Mouse (Mus musculus) midbrain, embryonic 14.5 days (tissue): ENCODE data around the gene Cux2. TPM values are rescaled to one million over a fixed set of nuclear protein-coding genes. Genes with fewer than 3 reads are reported as not detected.
A peak's percentile ranks its signal among the peaks of the same experiment; 100 is the strongest.

Experiments used
- ATAC-seq: fragments of 200-750 bp; cut with Nextera tagmentation; 2 replicates; pipeline ENCODE4 v1.8.0; 2017; ENCODE audit warnings: moderate number of reproducible peaks, moderate library complexity; ENCODE audit not compliant: low FRiP score, low TSS enrichment
- DNase-seq: peaks from one replicate; pipeline ENCODE4 v3.0.0-alpha.2; 2015
- H3K27ac ChIP-seq: fragments of 300-500 bp; sonication (generic); replicated peaks from 2 replicates; pipeline ENCODE4 v1.5.1; 2014; ENCODE audit warnings: mild to moderate bottlenecking, low read depth, low read length, moderate library complexity
- H3K27me3 ChIP-seq: fragments of 300-500 bp; sonication (generic); 2 replicates; pipeline ENCODE4 v1.6.1; 2014; ENCODE audit warnings: low read length, control low read depth, mixed read lengths; ENCODE audit not compliant: control insufficient read depth, insufficient read depth
- H3K36me3 ChIP-seq: fragments of 300-500 bp; sonication (generic); 2 replicates; pipeline ENCODE4 v1.6.1; 2014; ENCODE audit warnings: low read length, control low read depth; ENCODE audit not compliant: control insufficient read depth, insufficient read depth
- H3K4me1 ChIP-seq: fragments of 300-500 bp; sonication (generic); 2 replicates; pipeline ENCODE4 v1.6.1; 2014; ENCODE audit warnings: mild to moderate bottlenecking, antibody characterized with exemption, low read length, control low read depth; ENCODE audit not compliant: control insufficient read depth, insufficient read depth
- H3K4me2 ChIP-seq: fragments of 300-500 bp; sonication (generic); 2 replicates; pipeline ENCODE4 v1.6.1; 2014; ENCODE audit warnings: mild to moderate bottlenecking, low read length, moderate library complexity
- H3K4me3 ChIP-seq: fragments of 300-500 bp; sonication (generic); replicated peaks from 2 replicates; pipeline ENCODE4 v1.5.1; 2014; ENCODE audit warnings: low read depth, low read length
- H3K9ac ChIP-seq: fragments of 300-500 bp; sonication (generic); replicated peaks from 2 replicates; pipeline ENCODE4 v1.6.1; 2014; ENCODE audit warnings: mild to moderate bottlenecking, low read length, moderate library complexity
- H3K9me3 ChIP-seq: fragments of 300-500 bp; sonication (generic); 2 replicates; pipeline ENCODE4 v1.6.1; 2016; ENCODE audit warnings: low read length, control low read depth, mixed read lengths; ENCODE audit not compliant: control insufficient read depth
- WGBS: fragments of 180-500 bp; shearing (Covaris S2); extraction: QIAGEN DNeasy Blood & Tissue Kit; methylation state at CpG from one replicate; pipeline ENCODE4 v1.1.7; 2014; 5-methylcytosine and 5-hydroxymethylcytosine counted together
- polyA plus RNA-seq: library from polyadenylated mRNA; unstranded; fragments of >200 nt; fragmentation: Nextera tagmentation; extraction: Ambion mirVana; gene quantifications from 2 replicates; pipeline ENCODE4 v1.2.1, GENCODE M21; 2014

The Cux2 gene
- polyA plus RNA-seq, 1 experiment from 2014 or later, result 28.8 TPM

- H3K36me3 ChIP-seq, result peaks cover 13% of the 10 kb centered on the region; the same call in 1 of the 2 replicates
- no peak overlapping the region for H3K9ac ChIP-seq
- no peaks in the 10 kb centered on the region for H3K27me3 ChIP-seq
- no peak overlapping the region for H3K4me3 ChIP-seq
- H3K4me2 ChIP-seq, result no peak overlapping the region
- H3K9me3 ChIP-seq, result no peaks in the 10 kb centered on the region
- DNase-seq, result no peak
- H3K4me1 ChIP-seq, result no peaks in the 10 kb centered on the region
- 80% methylated on average over 8 of the region's 8 CpGs for WGBS
- no peak overlapping the region for H3K27ac ChIP-seq
- ATAC-seq, result no peak
These were observed 166.5 kb downstream of the Cux2 start for GRCm38 (mm10) chr5:121883356-121883755.

- ATAC-seq, result no peak
- no peak overlapping the region for H3K4me2 ChIP-seq
- H3K9ac ChIP-seq, result no peak overlapping the region
- H3K27me3 ChIP-seq, result no peaks in the 10 kb centered on the region
- DNase-seq, result no peak
- H3K36me3 ChIP-seq, result peaks cover 27% of the 10 kb centered on the region
- no peak overlapping the region for H3K4me3 ChIP-seq
- H3K9me3 ChIP-seq, result no peaks in the 10 kb centered on the region
- no peak overlapping the region for H3K27ac ChIP-seq
- H3K4me1 ChIP-seq, result no peaks in the 10 kb centered on the region
- 61% methylated on average over 6 of the region's 6 CpGs for WGBS
These were observed 170.7 kb downstream of the Cux2 start for GRCm38 (mm10) chr5:121879211-121879610.

GRCm38 (mm10) chr5:121878703-121879102, 171.2 kb downstream of the Cux2 start:
- DNase-seq (no peak), ATAC-seq (no peak)
- WGBS, result 87% methylated on average over 17 of the region's 17 CpGs
- H3K27ac ChIP-seq, result no peak overlapping the region
- H3K4me3 ChIP-seq, result no peak overlapping the region
- no peak overlapping the region for H3K9ac ChIP-seq
- no peaks in the 10 kb centered on the region for H3K9me3 ChIP-seq
- no peak overlapping the region for H3K4me2 ChIP-seq
- no peaks in the 10 kb centered on the region for H3K4me1 ChIP-seq
- H3K36me3 ChIP-seq, result peaks cover 31% of the 10 kb centered on the region
- H3K27me3 ChIP-seq, result no peaks in the 10 kb centered on the region

- WGBS, result 85% methylated on average over 12 of the region's 12 CpGs
- H3K4me3 ChIP-seq, result no peak overlapping the region
- no peaks in the 10 kb centered on the region for H3K9me3 ChIP-seq
- H3K4me1 ChIP-seq, result no peaks in the 10 kb centered on the region
- no peak overlapping the region for H3K27ac ChIP-seq
- H3K27me3 ChIP-seq, result no peaks in the 10 kb centered on the region
- no peak overlapping the region for H3K9ac ChIP-seq
- DNase-seq (no peak), ATAC-seq (no peak)
- no peak overlapping the region for H3K4me2 ChIP-seq
- peaks cover 34% of the 10 kb centered on the region for H3K36me3 ChIP-seq
These were observed 173.0 kb downstream of the Cux2 start for GRCm38 (mm10) chr5:121876901-121877300.

GRCm38 (mm10) chr5:121875041-121875440, 174.9 kb downstream of the Cux2 start:
- Histone ChIP-seq H3K9me3 (no peaks in the 10 kb centered on the region), H3K4me1 (no peaks in the 10 kb centered on the region), H3K27ac (no peak overlapping the region), H3K4me2 (no peak overlapping the region), H3K27me3 (no peaks in the 10 kb centered on the region), H3K36me3 (peaks cover 41% of the 10 kb centered on the region), H3K4me3 (no peak overlapping the region), H3K9ac (no peak overlapping the region)
- DNase-seq (no peak), ATAC-seq (no peak)
- 91% methylated on average over 12 of the region's 12 CpGs for WGBS

- H3K27me3 ChIP-seq, result no peaks in the 10 kb centered on the region
- no peak overlapping the region for H3K4me3 ChIP-seq
- no peaks in the 10 kb centered on the region for H3K4me1 ChIP-seq
- H3K9me3 ChIP-seq, result no peaks in the 10 kb centered on the region
- ATAC-seq (no peak), DNase-seq (peak; percentile 93)
- no peak overlapping the region for H3K27ac ChIP-seq
- no peak overlapping the region for H3K4me2 ChIP-seq
- H3K36me3 ChIP-seq, result peaks cover 62% of the 10 kb centered on the region
- WGBS, result 7% methylated on average over 4 of the region's 4 CpGs
- no peak overlapping the region for H3K9ac ChIP-seq
These were observed 177.7 kb downstream of the Cux2 start for GRCm38 (mm10) chr5:121872158-121872557.

GRCm38 (mm10) chr5:121871515-121872030, 178.3 kb downstream of the Cux2 start:
- Histone ChIP-seq H3K4me1 (no peaks in the 10 kb centered on the region), H3K9ac (no peak overlapping the region), H3K9me3 (no peaks in the 10 kb centered on the region), H3K27me3 (no peaks in the 10 kb centered on the region), H3K4me2 (no peak overlapping the region), H3K4me3 (no peak overlapping the region), H3K27ac (no peak overlapping the region), H3K36me3 (peaks cover 62% of the 10 kb centered on the region)
- no peak for DNase-seq
- no peak for ATAC-seq
- 90% methylated on average over 13 of the region's 13 CpGs for WGBS

GRCm38 (mm10) chr5:121870832-121871231, 179.1 kb downstream of the Cux2 start:
- Histone ChIP-seq H3K9me3 (no peaks in the 10 kb centered on the region), H3K9ac (no peak overlapping the region), H3K4me1 (no peaks in the 10 kb centered on the region), H3K36me3 (peaks cover 55% of the 10 kb centered on the region), H3K27me3 (no peaks in the 10 kb centered on the region), H3K27ac (no peak overlapping the region), H3K4me2 (no peak overlapping the region), H3K4me3 (no peak overlapping the region)
- DNase-seq (no peak), ATAC-seq (no peak)
- WGBS, result 88% methylated on average over 6 of the region's 6 CpGs

- 75% methylated on average over 5 of the region's 5 CpGs for WGBS
- DNase-seq, result no peak
- no peak for ATAC-seq
These were observed 181.9 kb downstream of the Cux2 start for GRCm38 (mm10) chr5:121867963-121868362.

More at GRCm38 (mm10) chr5:121867963-121868362, 181.9 kb downstream of the Cux2 start:
- H3K4me2 ChIP-seq, result no peak overlapping the region
- no peaks in the 10 kb centered on the region for H3K27me3 ChIP-seq
- peaks cover 37% of the 10 kb centered on the region for H3K36me3 ChIP-seq
- H3K4me3 ChIP-seq, result no peak overlapping the region
- no peak overlapping the region for H3K9ac ChIP-seq
- H3K9me3 ChIP-seq, result no peaks in the 10 kb centered on the region
- no peaks in the 10 kb centered on the region for H3K4me1 ChIP-seq
- no peak overlapping the region for H3K27ac ChIP-seq
